Mouse (Mus musculus) kidney, embryonic 16.5 days (tissue): ENCODE results near the gene Fndc3b. TPM values are rescaled to one million over a fixed set of nuclear protein-coding genes. Genes with fewer than 3 reads are reported as not detected.

Experiments
- ATAC-seq: fragments of 200-750 bp; cut with Nextera tagmentation; 2 replicates; pipeline ENCODE4 v1.8.0; 2017; ENCODE audit warnings: moderate TSS enrichment; ENCODE audit not compliant: low FRiP score, low TSS enrichment
- H3K27ac ChIP-seq: fragments of 300-500 bp; sonication (generic); 2 replicates; pipeline ENCODE4 v1.5.1; 2014; ENCODE audit warnings: low read length
- H3K27me3 ChIP-seq: fragments of 300-500 bp; sonication (generic); 2 replicates; pipeline ENCODE4 v1.6.1; 2014; ENCODE audit warnings: low read length, control low read depth, mixed read lengths; ENCODE audit not compliant: insufficient read depth
- H3K36me3 ChIP-seq: fragments of 300-500 bp; sonication (generic); 2 replicates; pipeline ENCODE4 v1.6.1; 2014; ENCODE audit warnings: low read length, control low read depth, mixed read lengths; ENCODE audit not compliant: insufficient read depth
- H3K4me1 ChIP-seq: fragments of 300-500 bp; sonication (generic); 2 replicates; pipeline ENCODE4 v1.6.1; 2014; ENCODE audit warnings: low read length, control low read depth, mixed read lengths; ENCODE audit not compliant: insufficient read depth
- H3K4me2 ChIP-seq: fragments of 300-500 bp; sonication (generic); replicated peaks from 2 replicates; pipeline ENCODE4 v1.6.1; 2014; ENCODE audit warnings: low read depth, low read length
- H3K4me3 ChIP-seq: fragments of 300-500 bp; sonication (generic); 2 replicates; pipeline ENCODE4 v1.5.1; 2014; ENCODE audit warnings: mild to moderate bottlenecking, low read length
- H3K9ac ChIP-seq: fragments of 300-500 bp; sonication (generic); replicated peaks from 2 replicates; pipeline ENCODE4 v1.6.1; 2014; ENCODE audit warnings: low read length
- H3K9me3 ChIP-seq: fragments of 300-500 bp; sonication (generic); 2 replicates; pipeline ENCODE4 v1.6.1; 2016; ENCODE audit warnings: low read length, control low read depth
- WGBS: fragments of 180-500 bp; shearing (Covaris S2); extraction: QIAGEN DNeasy Blood & Tissue Kit; methylation state at CpG from one replicate; pipeline ENCODE4 v1.1.7; 2014; 5-methylcytosine and 5-hydroxymethylcytosine counted together
- polyA plus RNA-seq: library from polyadenylated mRNA; unstranded; fragments of >200 nt; fragmentation: Nextera tagmentation; extraction: Ambion mirVana; gene quantifications from 2 replicates; pipeline ENCODE4 v1.2.1, GENCODE M21; 2015

The Fndc3b gene
- polyA plus RNA-seq, 1 experiment from 2014 or later, result 30.4 TPM

DNA sequence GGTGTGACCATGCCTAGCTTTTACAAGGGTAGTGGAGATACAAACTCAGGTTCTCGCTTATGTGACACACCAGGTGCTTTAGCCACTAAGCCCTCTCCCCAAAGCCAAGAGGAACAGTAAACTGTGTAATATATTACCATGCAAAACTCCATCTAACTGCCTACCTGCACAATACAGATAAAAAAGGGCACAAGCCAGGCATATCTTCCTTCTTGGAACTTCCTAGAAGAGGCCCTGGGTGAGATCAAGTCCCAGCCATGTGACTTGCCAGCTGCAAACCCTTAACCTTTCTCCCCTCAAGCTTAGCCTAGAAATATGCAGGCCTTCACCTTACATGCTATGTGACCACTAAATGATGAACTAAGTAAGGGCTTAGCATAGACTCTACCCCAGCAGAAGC, 78.2 kb downstream of the Fndc3b start:
- H3K36me3 ChIP-seq, result peaks cover 10% of the 10 kb centered on the region
- no peak for ATAC-seq
- H3K4me2 ChIP-seq, result no peak overlapping the region
- peaks cover 9% of the 10 kb centered on the region; the same call in 1 of the 2 replicates for H3K4me1 ChIP-seq
- WGBS, result 94% methylated on average over 1 of the region's 1 CpGs
- H3K9ac ChIP-seq, result no peak overlapping the region
- H3K4me3 ChIP-seq, result no peak overlapping the region
- H3K9me3 ChIP-seq, result no peaks in the 10 kb centered on the region
- no peak overlapping the region for H3K27ac ChIP-seq
- H3K27me3 ChIP-seq, result no peaks in the 10 kb centered on the region

DNA sequence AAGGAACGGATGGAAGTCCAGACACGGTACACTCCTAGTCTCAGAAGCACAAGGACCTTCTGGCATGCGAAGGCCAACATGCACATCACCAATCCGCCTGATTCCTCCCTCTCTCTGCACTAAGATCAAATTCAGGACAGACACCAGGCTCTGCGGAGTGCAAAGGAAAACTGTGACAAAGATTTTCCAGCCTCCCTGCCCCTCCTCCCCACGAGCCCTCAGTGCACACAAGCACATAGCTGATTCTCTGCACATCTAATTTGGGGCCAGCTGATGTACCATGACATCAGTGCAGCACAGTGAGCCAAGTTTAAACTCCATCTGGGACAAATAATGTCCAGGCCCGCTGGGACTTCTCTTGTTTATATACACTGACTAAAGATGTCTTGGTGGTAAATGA, 80.0 kb downstream of the Fndc3b start:
- Histone ChIP-seq H3K36me3 (peaks cover 10% of the 10 kb centered on the region), H3K4me3 (no peak overlapping the region), H3K27me3 (no peaks in the 10 kb centered on the region), H3K9me3 (no peaks in the 10 kb centered on the region), H3K9ac (no peak overlapping the region), H3K27ac (no peak overlapping the region), H3K4me2 (no peak overlapping the region), H3K4me1 (0 out of 2 replicates have a peak, but pooled peaks cover 5% of the 10 kb centered on the region)
- 81% methylated on average over 7 of the region's 7 CpGs for WGBS
- no peak for ATAC-seq

DNA sequence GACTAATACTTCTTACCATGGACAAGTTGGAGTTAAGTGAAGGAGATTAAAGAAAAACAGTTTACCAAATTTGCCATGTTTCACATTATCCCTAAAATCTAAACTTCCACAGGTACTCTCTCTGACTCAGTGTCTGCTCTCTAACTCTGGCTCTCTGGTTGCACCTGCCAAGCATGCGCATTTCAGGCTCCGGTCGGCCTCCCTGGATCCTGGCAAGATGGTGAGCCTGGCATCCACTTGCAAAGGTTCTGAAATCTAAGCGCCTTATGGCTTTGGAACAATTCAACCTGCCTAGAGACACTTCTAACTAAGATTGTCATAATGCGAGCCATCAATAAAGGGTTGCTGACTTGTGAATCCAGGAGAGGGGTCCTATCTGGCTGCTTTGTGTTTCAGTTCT, 81.4 kb downstream of the Fndc3b start:
- H3K4me1 ChIP-seq, result peaks cover 14% of the 10 kb centered on the region; the same call in 1 of the 2 replicates
- H3K27ac ChIP-seq, result no peak overlapping the region
- no peak overlapping the region for H3K9ac ChIP-seq
- no peak overlapping the region for H3K4me2 ChIP-seq
- H3K27me3 ChIP-seq, result no peaks in the 10 kb centered on the region
- ATAC-seq, result no peak
- no peak overlapping the region for H3K4me3 ChIP-seq
- WGBS, result 96% methylated on average over 5 of the region's 5 CpGs
- H3K9me3 ChIP-seq, result no peaks in the 10 kb centered on the region
- H3K36me3 ChIP-seq, result peaks cover 11% of the 10 kb centered on the region

DNA sequence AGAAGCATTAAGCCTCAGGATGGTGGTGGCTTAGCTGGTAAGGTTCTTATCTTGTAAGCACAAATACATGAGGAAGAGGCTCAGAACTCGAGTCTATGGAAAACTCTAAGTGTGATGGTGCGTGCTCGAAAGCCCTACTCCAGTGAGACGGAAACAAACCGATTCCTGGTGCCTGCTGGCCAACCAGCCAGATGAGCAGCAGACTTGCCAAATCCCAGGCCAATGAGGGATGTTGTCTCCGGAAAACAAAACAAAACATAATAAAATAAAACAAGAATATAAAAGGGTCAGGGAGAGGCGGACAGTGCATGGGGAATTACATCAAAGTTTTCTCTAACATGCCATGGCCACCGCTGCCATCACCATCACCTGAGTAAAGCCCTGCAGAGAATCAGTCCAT, 84.8 kb downstream of the Fndc3b start:
- H3K27ac ChIP-seq, result no peak overlapping the region
- ATAC-seq, result no peak
- H3K9me3 ChIP-seq, result no peaks in the 10 kb centered on the region
- H3K36me3 ChIP-seq, result peaks cover 13% of the 10 kb centered on the region
- H3K9ac ChIP-seq, result no peak overlapping the region
- no peak overlapping the region for H3K4me3 ChIP-seq
- peaks cover 18% of the 10 kb centered on the region for H3K4me1 ChIP-seq
- 91% methylated on average over 8 of the region's 8 CpGs for WGBS
- H3K4me2 ChIP-seq, result no peak overlapping the region
- H3K27me3 ChIP-seq, result no peaks in the 10 kb centered on the region

DNA sequence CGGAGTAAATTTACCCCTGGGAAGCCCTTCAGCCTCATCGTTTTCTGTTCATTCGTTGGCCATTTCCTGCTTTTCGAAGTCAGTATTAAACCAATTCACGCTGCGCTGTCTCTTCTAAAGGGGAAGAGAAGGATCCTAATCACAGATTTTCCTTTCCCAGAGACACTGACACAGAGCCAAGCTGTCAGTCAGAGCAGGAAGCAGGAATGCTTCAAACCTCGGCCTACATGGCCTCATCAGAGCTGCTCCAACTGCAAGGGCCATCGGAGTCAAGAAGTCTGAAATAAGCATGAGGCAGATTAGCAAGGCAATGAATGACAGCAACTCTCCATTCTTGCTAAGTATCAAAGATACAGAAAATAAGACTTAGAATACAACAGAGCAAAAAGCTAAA, 85.5 kb downstream of the Fndc3b start:
- Histone ChIP-seq H3K4me2 (no peak overlapping the region), H3K9ac (no peak overlapping the region), H3K36me3 (peaks cover 11% of the 10 kb centered on the region), H3K4me3 (no peak overlapping the region), H3K27ac (no peak overlapping the region), H3K4me1 (peaks cover 21% of the 10 kb centered on the region), H3K9me3 (no peaks in the 10 kb centered on the region), H3K27me3 (no peaks in the 10 kb centered on the region)
- no peak for ATAC-seq
- 72% methylated on average over 8 of the region's 8 CpGs for WGBS

DNA sequence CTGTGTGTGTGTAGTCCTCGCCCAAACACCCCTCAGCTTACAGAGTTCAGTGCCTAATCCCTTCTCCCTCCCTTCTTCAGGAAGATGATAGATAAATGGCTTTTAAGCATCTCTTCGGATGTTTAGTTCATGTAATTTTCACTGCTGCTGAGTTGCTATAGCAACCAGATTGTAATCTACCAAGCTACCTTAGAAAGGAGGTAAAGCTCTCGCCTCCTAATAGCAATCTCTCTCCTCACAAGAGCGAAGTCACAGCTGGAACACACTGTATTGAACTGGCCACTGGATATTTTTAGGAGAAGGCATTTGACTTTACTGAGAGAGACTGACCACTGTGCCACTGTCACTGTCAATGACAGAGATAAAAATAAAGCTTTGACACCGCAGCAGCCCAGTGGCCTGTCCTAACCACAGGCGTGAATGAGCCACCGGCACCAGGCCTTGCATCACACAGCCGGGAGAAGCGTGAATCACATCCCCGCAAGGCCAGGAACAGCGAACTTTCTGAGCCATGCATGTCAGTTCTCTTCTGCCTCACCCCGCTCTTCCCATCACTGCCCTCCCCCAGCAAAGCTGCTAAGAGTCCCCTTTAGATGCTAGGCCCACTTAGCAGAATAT, 86.0 kb downstream of the Fndc3b start:
- Histone ChIP-seq H3K27me3 (no peaks in the 10 kb centered on the region), H3K36me3 (0 out of 2 replicates have a peak, but pooled peaks cover 7% of the 10 kb centered on the region), H3K9ac (no peak overlapping the region), H3K4me1 (peaks cover 21% of the 10 kb centered on the region), H3K4me2 (no peak overlapping the region), H3K27ac (no peak overlapping the region), H3K4me3 (no peak overlapping the region), H3K9me3 (no peaks in the 10 kb centered on the region)
- WGBS, result 78% methylated on average over 12 of the region's 12 CpGs
- no peak for ATAC-seq

- no peak overlapping the region for H3K4me2 ChIP-seq
- no peak overlapping the region for H3K4me3 ChIP-seq
- 67% methylated on average over 4 of the region's 4 CpGs for WGBS
- 0 out of 2 replicates have a peak overlapping the region, but pooled peaks have one; percentile 18 for H3K27ac ChIP-seq
- no peaks in the 10 kb centered on the region for H3K27me3 ChIP-seq
- H3K9ac ChIP-seq, result no peak overlapping the region
- H3K36me3 ChIP-seq, result 0 out of 2 replicates have a peak, but pooled peaks cover 7% of the 10 kb centered on the region
- no peak for ATAC-seq
- H3K9me3 ChIP-seq, result no peaks in the 10 kb centered on the region
- H3K4me1 ChIP-seq, result peaks cover 30% of the 10 kb centered on the region
These were observed 88.7 kb downstream of the Fndc3b start for GRCm38 (mm10) chr3:27622451-27622850.

- Histone ChIP-seq H3K4me2 (no peak overlapping the region), H3K9ac (no peak overlapping the region), H3K27me3 (no peaks in the 10 kb centered on the region), H3K4me1 (peaks cover 43% of the 10 kb centered on the region), H3K9me3 (no peaks in the 10 kb centered on the region), H3K36me3 (0 out of 2 replicates have a peak, but pooled peaks cover 8% of the 10 kb centered on the region), H3K4me3 (no peak overlapping the region), H3K27ac (no peak overlapping the region)
- 56% methylated on average over 4 of the region's 4 CpGs for WGBS
- no peak for ATAC-seq
These were observed 89.9 kb downstream of the Fndc3b start for GRCm38 (mm10) chr3:27621176-27621575.

- Histone ChIP-seq H3K27ac (no peak overlapping the region), H3K4me1 (peaks cover 36% of the 10 kb centered on the region), H3K36me3 (peaks cover 10% of the 10 kb centered on the region; the same call in 1 of the 2 replicates), H3K4me3 (no peak overlapping the region), H3K27me3 (no peaks in the 10 kb centered on the region), H3K9ac (no peak overlapping the region), H3K4me2 (no peak overlapping the region), H3K9me3 (no peaks in the 10 kb centered on the region)
- 67% methylated on average over 9 of the region's 9 CpGs for WGBS
- ATAC-seq, result no peak
These were observed 93.4 kb downstream of the Fndc3b start for GRCm38 (mm10) chr3:27617733-27618132.

- WGBS, result 83% methylated on average over 1 of the region's 1 CpGs
- H3K9me3 ChIP-seq, result no peaks in the 10 kb centered on the region
- peaks cover 34% of the 10 kb centered on the region for H3K4me1 ChIP-seq
- H3K27me3 ChIP-seq, result no peaks in the 10 kb centered on the region
- H3K9ac ChIP-seq, result no peak overlapping the region
- peak overlapping the region; percentile 44; the same call in 1 of the 2 replicates for H3K27ac ChIP-seq
- no peak for ATAC-seq
- peaks cover 10% of the 10 kb centered on the region; the same call in 1 of the 2 replicates for H3K36me3 ChIP-seq
- H3K4me3 ChIP-seq, result no peak overlapping the region
- no peak overlapping the region for H3K4me2 ChIP-seq
These were observed 93.9 kb downstream of the Fndc3b start for GRCm38 (mm10) chr3:27617237-27617499.
